Mouse (Mus musculus) G1E (cell line): ENCODE results near the gene Opn3.

Experiments
- CTCF ChIP-seq: IDR thresholded peaks from 2 replicates; pipeline ENCODE4 v1.5.1; 2012; ENCODE audit warnings: low read depth, low read length, inconsistent platforms, mixed read lengths
- GATA1 ChIP-seq: IDR thresholded peaks from 2 replicates; pipeline ENCODE4 v1.6.1; 2012; ENCODE audit warnings: borderline replicate concordance, low read length, inconsistent platforms, mixed read lengths
- TAL1 ChIP-seq: conservative IDR thresholded peaks from 2 replicates; pipeline ENCODE4 v1.6.1; 2012; ENCODE audit warnings: low read depth, low read length, inconsistent platforms, mixed read lengths

DNA sequence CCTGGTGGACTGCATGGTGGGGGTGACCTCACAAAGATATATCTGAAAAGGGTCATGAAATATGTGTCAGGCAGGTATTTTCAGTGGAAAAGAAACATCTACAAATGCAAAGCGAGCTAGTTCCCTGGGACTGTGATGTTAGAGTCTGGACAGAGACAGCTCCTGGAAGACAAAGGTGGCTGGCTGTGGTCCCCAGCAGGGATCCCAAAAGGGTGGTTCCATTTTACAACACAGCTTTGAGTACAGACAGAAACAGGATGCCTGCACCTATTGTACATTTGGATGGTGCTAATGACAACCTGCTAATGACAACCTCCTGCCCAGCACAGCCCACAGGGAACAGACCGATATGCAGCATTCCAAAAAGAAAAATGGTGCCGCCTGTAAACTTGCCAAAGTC is 23.1 kb downstream of the Opn3 start:
- TF ChIP-seq CTCF (no peak), GATA1 (no peak), TAL1 (no peak)
